Mouse (Mus musculus): ENCODE measurements around the gene Stra6.

Gene Stra6

DNA sequence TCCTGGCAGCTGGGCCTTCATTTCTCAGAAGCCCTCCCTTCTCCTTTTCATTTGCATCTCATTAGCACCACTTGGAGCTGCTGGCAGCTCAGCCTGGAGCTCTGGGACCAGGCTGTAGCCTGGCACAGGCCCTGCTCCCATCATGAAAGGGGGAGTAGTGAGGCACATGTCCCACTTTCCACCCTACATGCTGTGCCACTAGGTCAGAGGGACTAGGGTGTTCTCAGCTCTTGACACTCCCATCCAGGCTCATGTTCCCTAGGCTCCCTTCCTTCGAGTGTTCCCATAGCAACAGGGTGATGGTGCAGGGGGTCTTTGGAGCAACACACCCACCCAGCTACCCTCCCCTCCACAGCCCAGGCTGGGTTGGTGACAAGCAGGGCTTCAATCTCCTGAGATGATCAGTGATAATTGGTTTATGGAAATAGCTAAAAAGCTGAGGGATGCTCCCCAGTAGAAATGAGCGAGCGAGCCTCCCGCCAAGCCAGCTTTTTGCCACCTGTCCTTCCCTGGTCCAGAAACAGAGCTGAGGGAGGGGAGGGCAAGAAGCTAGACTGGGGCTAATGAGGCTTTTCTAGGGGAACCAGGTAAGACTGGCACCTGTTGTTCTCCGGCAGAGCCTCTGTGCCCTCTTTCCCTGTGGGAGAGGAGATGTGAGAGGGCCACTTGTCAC lies 33.2 kb downstream of the Stra6 start:
- DNase-seq: peak; percentile 77

- DNase-seq: no peak
Observed at GRCm38 (mm10) chr9:58099836-58100565, 36.4 kb downstream of the Stra6 start.

DNA sequence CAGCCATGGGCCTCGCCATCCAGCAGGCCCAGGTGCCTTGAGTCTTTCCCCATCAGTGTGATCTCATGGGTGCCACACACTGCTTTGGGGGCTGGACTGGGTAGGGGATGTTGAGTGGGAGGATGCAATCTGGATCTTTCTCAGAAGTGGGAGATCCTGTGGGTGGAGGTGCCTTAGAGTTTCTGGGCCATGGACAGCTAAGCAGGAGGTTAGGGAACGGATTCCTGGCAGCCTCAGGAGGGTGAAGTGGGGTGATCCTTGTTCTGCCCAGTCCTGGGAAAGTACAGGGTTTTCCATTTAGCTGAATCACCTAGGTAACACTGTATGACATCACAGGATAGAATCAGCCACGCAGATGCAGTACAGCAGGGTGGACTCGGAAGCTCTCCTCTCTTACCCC lies 38.4 kb downstream of the Stra6 start:
- DNase-seq: no peak

GRCm38 (mm10) chr9:58103647-58104046 lies 40.1 kb downstream of the Stra6 start:
- DNase-seq: no peak

- DNase-seq: no peak
Observed at GRCm38 (mm10) chr9:58105595-58106169, 42.1 kb downstream of the Stra6 start.

DNA sequence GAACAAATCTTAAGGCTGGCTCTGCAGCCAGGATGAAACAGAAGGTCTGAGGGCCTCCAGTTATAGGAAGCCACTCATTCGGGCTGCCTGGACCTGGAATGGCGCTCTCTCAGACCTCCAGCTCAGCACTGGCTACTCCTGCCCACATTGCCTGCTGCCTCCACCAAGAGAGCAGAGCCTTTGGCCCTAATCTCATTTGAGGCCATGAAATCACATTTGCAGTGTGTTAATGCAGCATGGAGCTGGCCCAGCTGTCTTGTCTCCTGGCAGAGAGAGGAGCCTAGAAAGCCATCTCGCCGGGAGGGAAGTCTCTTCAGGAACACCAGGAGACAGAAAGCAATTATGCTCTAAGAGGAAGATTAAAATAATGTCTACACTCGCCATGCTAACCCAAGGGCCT lies 43.9 kb downstream of the Stra6 start:
- no peak for DNase-seq

- peak; percentile 65 for DNase-seq
Observed at GRCm38 (mm10) chr9:58110787-58111186, 47.2 kb downstream of the Stra6 start.

GRCm38 (mm10) chr9:58111431-58111830 lies 47.8 kb downstream of the Stra6 start:
- DNase-seq: peak; percentile 91

- no peak for DNase-seq
Observed at GRCm38 (mm10) chr9:58112321-58112751, 48.7 kb downstream of the Stra6 start.

GRCm38 (mm10) chr9:58112866-58113278 lies 49.3 kb downstream of the Stra6 start:
- no peak for DNase-seq

DNA sequence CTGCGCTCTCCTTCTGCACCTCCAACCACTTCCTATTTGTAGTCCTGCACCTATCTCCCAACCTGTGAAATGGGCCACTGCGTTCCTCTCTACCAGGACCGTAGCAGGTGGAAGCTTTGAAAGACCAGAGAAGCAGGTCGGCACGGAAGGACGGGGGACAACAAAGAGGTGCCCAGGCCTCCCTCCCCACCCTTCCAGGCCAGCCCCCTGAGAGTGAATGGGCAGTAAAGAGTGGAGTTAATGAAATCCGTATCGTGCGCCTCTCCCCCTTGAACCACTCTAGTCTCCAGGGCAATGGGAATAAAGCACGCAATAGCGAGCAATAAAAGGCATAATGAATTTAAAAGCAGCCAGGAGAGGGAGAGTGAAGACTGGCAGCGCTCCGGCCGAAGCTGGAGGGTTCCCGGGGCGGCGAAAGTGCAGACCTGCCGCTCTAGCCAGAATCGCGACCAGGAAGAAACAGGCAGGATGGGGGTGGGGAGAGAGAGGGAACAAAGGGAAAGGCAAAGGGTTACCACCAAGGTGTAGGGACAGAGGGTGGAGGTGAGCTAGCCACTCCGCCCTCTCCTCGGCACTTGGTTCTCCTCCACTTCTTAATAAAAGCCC lies 49.8 kb downstream of the Stra6 start:
- no peak for DNase-seq

DNA sequence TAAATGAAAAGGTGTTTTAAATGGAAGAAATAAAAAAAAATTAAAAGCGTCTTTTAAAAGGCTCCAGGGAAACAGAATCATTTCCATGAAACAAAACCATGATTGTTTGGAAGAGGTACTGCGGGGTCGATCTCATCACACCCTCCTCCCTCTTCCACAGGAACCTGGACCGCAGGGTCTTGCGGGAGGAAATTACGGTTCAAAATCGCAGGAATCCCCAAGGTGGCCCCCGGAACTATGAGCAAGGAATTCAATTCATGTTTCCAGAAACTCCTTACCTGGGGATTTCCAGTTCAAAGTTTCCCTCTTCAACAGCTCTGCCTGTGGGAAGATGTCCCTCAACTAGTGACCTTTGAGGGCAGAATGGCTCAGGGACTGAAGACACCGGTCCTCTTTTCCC lies 50.4 kb downstream of the Stra6 start:
- no peak for DNase-seq

- DNase-seq: no peak
Observed at GRCm38 (mm10) chr9:58115297-58115925, 51.8 kb downstream of the Stra6 start.

DNA sequence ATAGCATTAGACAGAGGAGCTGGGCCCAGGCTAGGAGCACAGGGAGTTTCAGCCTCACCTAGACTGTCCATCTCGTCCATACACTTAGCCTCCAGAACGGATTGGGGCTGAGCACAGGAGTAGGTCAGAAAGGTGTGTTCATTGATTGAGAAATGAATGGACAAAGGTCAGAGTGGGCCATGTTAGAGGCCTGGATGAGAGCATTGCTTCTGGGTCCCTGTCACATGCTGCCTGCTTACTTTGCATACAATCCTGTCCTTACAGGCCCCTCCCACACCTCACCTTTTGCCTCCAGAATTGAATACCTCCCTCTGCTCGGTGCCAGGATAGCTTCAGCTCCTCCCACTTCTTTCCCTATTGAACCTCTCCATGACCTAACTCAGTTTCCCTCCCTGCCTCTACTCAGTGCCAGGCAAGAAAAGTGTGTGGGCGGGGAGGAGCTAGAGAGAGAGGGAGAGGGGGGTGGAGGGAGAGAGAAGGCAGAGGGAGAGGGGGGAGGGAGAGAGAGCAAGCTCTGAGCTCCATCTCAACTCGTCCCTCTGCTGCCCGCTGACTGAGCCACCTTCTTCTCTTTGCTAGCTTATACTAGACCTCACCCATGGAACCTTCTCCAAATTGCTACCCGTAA lies 52.5 kb downstream of the Stra6 start:
- no peak for DNase-seq

GRCm38 (mm10) chr9:58118671-58119070 lies 55.1 kb downstream of the Stra6 start, which contains the start of gene Ccdc33:
Gene Ccdc33, minus strand, starts transcription at chr9:58118823.
- no peak for DNase-seq

DNA sequence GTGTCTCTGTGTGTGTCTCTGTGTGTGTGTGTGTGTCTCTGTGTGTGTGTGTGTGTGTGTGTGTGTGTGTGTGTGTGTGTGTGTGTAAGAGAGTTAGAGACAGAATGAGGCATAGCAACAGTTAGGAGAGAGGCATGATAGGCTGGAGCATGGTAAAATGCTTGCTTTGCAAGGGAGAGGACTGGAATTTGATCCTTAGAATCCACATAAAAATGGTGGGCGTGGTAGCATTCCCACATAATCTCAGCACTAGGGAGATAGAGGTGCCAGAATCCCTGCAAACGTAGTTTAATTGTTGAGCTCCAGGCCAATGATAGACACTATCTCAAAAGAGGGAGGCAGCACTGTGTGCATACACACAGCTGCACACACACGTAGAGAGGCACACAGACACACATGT lies 61.5 kb downstream of the Stra6 start:
- no peak for DNase-seq

DNA sequence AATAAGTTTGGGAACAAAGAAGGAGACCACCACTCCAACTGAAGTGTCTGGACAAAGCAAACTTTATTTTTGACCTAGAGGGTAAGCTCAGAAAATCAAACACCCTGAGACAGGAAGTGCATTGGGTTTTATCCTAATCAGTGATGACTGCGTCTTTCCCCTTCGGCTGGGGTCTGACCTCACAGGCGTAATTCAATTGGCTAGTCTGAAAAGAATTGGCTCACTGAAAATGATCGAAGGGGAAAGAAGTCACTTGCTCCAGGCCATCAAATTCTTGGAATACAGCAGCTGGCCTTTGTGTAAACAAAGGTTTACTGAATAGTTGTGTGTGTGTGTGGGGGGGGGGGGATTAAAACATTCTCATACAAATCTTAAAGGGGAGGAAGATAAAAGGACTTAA lies 62.2 kb downstream of the Stra6 start:
- DNase-seq: no peak

DNA sequence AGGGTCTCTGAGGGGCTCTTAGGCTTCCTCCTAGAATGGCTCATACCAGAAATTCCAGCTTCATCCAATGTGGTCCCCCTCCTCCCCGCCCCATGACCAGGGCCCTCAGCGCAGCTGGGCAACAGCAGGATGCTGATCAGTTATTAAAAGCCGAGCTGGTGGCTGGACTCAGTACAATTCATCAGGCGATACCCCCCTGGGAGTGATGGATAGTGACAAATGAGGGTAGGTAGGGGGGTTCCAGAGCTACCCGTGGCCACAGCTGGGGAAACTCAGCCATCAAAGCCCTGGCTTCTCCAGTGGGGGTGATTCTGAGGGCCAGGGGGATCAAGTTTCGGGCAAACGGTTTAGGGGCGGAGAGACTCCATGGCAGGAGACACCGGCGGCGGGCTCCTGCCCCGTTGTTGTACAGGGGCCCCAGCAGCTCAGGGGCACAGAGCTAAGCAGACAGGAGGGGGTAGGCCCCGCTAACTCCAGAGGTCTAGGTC lies 65.4 kb downstream of the Stra6 start:
- no peak for DNase-seq

GRCm38 (mm10) chr9:58129508-58129907 lies 65.9 kb downstream of the Stra6 start:
- DNase-seq: no peak

GRCm38 (mm10) chr9:58130909-58131308 lies 67.3 kb downstream of the Stra6 start:
- no peak for DNase-seq

DNA sequence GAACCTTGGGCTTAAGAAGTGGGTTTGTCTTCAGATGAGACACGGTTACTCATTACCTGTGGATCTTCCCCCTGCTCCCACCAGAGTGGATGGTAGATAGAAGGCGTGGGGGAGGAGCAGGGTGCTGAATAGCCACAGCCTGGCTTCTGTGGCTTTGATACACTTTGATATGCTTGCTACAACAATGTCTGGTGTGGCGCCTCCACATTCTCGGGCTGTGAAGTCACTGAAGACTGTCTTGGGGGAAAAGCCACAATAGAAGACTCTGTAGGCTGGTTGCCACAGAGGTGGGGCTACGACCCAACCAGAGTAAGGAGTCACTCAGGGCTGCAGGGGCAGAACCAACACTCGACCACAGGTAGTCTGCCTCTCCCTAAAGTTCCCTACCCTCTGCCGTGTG lies 68.1 kb downstream of the Stra6 start:
- DNase-seq: no peak

Data from cerebellum, adult 11-12 months (tissue).